Mouse (Mus musculus) intestine, embryonic 16.5 days (tissue): ENCODE measurements around the gene Camta1. TPM values are rescaled to one million over a fixed set of nuclear protein-coding genes. Genes with fewer than 3 reads are reported as not detected.

Source experiments
- ATAC-seq: fragments of 200-750 bp; cut with Nextera tagmentation; 2 replicates; pipeline ENCODE4 v1.8.0; 2017; ENCODE audit warnings: moderate TSS enrichment, moderate library complexity
- H3K27ac ChIP-seq: fragments of 300-500 bp; sonication (generic); 2 replicates; pipeline ENCODE4 v1.5.1; 2014; ENCODE audit warnings: mild to moderate bottlenecking, low read length
- H3K27me3 ChIP-seq: fragments of 300-500 bp; sonication (generic); replicated peaks from 2 replicates; pipeline ENCODE4 v1.6.1; 2014; ENCODE audit warnings: low read length, control low read depth, mixed read lengths; ENCODE audit not compliant: control insufficient read depth, insufficient read depth
- H3K36me3 ChIP-seq: fragments of 300-500 bp; sonication (generic); 2 replicates; pipeline ENCODE4 v1.6.1; 2014; ENCODE audit warnings: low read length, control low read depth; ENCODE audit not compliant: control insufficient read depth, insufficient read depth
- H3K4me1 ChIP-seq: fragments of 300-500 bp; sonication (generic); 2 replicates; pipeline ENCODE4 v1.6.1; 2014; ENCODE audit warnings: low read length, control low read depth, mixed read lengths; ENCODE audit not compliant: control insufficient read depth, insufficient read depth
- H3K4me2 ChIP-seq: fragments of 300-500 bp; sonication (generic); 2 replicates; pipeline ENCODE4 v1.6.1; 2014; ENCODE audit warnings: low read depth, low read length, control low read depth
- H3K4me3 ChIP-seq: fragments of 300-500 bp; sonication (generic); 2 replicates; pipeline ENCODE4 v1.5.1; 2014; ENCODE audit warnings: mild to moderate bottlenecking, low read length
- H3K9ac ChIP-seq: fragments of 300-500 bp; sonication (generic); 2 replicates; pipeline ENCODE4 v1.6.1; 2014; ENCODE audit warnings: low read depth, low read length
- H3K9me3 ChIP-seq: fragments of 300-500 bp; sonication (generic); 2 replicates; pipeline ENCODE4 v1.6.1; 2016; ENCODE audit warnings: low read length, control low read depth; ENCODE audit not compliant: control insufficient read depth
- WGBS: fragments of 180-500 bp; shearing (Covaris S2); extraction: QIAGEN DNeasy Blood & Tissue Kit; methylation state at CpG from one replicate; pipeline ENCODE4 v1.1.7; 2014; 5-methylcytosine and 5-hydroxymethylcytosine counted together
- polyA plus RNA-seq: library from polyadenylated mRNA; unstranded; fragments of >200 nt; fragmentation: Nextera tagmentation; extraction: Ambion mirVana; gene quantifications from 2 replicates; pipeline ENCODE4 v1.2.1, GENCODE M21; 2015

The Camta1 gene
- polyA plus RNA-seq, 1 experiment from 2014 or later = 69.1 TPM

DNA sequence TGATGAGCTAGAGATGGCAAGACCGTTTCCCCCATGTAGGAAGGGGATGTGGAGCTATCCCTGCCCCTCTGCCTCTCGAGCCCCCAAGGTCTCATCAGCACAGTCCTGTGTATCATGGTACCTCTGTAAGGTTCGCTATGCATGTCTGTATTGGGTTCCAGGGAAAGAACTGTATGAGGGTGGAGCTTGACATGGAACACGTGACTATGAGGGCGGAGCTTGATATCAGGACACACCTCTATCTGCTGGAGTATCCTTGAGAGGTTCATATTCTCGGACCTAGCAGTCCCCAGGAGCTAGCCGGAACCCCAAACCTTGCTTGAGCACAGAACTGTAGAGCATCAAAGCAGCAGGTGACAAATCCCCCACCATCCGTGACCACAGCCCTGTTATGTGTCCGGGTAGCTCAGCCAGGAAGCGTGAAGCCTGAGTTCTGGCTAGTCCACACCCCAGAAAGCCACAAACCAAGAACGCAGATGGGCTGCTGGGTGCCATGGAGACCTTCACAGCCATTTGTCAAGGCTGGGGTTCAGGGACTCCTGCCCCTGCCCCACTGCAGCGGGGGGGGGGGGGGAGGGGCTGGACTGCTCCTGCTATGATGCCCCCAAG lies 122.2 kb downstream of the Camta1 start:
- Histone ChIP-seq H3K4me2 (no peak overlapping the region), H3K36me3 (no peaks in the 10 kb centered on the region), H3K4me3 (no peak overlapping the region), H3K9ac (no peak overlapping the region), H3K27ac (no peak overlapping the region), H3K27me3 (no peaks in the 10 kb centered on the region), H3K9me3 (no peaks in the 10 kb centered on the region), H3K4me1 (no peaks in the 10 kb centered on the region)
- 75% methylated on average over 12 of the region's 12 CpGs for WGBS
- ATAC-seq = no peak

DNA sequence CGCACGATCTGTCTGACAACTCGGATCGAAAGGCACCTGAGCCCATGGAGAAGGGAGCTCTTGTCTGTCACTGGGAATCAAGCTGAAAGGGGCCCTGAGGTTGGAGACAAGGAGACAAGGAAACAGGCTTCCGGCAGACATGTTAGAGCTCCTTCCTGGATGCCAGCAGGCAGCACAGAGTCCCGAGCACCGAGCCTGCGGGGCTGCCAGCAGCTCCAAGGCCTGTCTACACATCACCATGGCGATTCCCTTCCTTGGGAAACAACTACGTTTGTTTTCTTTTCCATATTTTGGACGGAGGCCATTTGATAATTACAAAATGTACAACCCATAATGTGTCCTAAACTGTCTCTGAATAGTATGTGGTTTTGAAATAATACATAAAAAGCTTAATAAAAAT lies 122.8 kb downstream of the Camta1 start:
- no peaks in the 10 kb centered on the region for H3K4me1 ChIP-seq
- H3K36me3 ChIP-seq = no peaks in the 10 kb centered on the region
- H3K27me3 ChIP-seq = no peaks in the 10 kb centered on the region
- no peak overlapping the region for H3K9ac ChIP-seq
- H3K27ac ChIP-seq = no peak overlapping the region
- 73% methylated on average over 11 of the region's 11 CpGs for WGBS
- H3K4me2 ChIP-seq = no peak overlapping the region
- no peak overlapping the region for H3K4me3 ChIP-seq
- H3K9me3 ChIP-seq = no peaks in the 10 kb centered on the region
- no peak for ATAC-seq

DNA sequence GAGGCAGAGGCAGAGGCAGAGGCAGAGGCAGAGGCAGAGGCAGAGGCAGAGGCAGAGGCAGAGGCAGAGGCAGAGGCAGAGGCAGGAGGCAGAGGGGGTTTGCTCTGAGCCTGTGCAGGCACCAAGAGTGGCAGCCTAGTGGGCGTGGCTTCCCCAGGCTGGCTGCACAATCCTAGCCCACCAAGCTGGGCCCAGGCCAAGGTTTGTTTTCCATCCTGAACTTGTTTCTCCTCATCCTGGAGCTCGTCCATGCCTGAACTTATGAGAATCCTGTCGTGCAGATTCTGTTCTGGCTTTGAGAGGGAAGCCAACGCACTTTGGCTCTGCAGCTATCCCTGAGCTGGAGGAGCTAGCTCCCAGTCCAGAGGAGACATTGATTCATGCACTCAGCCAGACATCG lies 123.4 kb downstream of the Camta1 start:
- no peak overlapping the region for H3K9ac ChIP-seq
- H3K4me2 ChIP-seq = no peak overlapping the region
- no peak overlapping the region for H3K4me3 ChIP-seq
- H3K4me1 ChIP-seq = no peaks in the 10 kb centered on the region
- ATAC-seq = no peak
- H3K9me3 ChIP-seq = no peaks in the 10 kb centered on the region
- H3K27ac ChIP-seq = no peak overlapping the region
- WGBS = 63% methylated on average over 5 of the region's 5 CpGs
- no peaks in the 10 kb centered on the region for H3K36me3 ChIP-seq
- H3K27me3 ChIP-seq = no peaks in the 10 kb centered on the region

DNA sequence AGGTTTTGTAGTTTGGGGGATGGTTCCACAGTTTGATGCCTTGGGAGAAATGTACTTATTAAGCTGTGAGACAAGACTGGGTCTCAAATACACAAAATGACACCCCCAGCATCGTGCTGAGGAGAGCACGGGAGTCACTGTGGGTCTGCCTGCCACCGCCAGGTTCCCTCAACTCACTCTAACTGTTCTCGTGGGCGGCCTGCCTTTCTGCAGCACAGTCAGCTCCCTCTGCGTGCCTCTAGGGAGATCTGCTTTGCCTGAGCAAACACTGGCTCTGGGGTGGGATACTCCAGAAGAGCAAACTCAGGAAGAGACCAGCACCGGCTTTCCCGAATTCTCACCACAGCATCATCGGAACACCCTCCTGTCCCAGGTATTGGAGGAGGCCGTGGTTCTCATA lies 129.0 kb downstream of the Camta1 start:
- Histone ChIP-seq H3K9me3 (no peaks in the 10 kb centered on the region), H3K4me2 (no peak overlapping the region), H3K27me3 (no peaks in the 10 kb centered on the region), H3K36me3 (no peaks in the 10 kb centered on the region), H3K9ac (no peak overlapping the region), H3K4me3 (no peak overlapping the region), H3K27ac (no peak overlapping the region), H3K4me1 (no peaks in the 10 kb centered on the region)
- WGBS = 62% methylated on average over 10 of the region's 10 CpGs
- ATAC-seq = no peak

- no peak overlapping the region for H3K4me2 ChIP-seq
- H3K4me1 ChIP-seq = no peaks in the 10 kb centered on the region
- H3K4me3 ChIP-seq = no peak overlapping the region
- no peaks in the 10 kb centered on the region for H3K9me3 ChIP-seq
- no peak overlapping the region for H3K9ac ChIP-seq
- no peaks in the 10 kb centered on the region for H3K27me3 ChIP-seq
- H3K36me3 ChIP-seq = no peaks in the 10 kb centered on the region
- H3K27ac ChIP-seq = no peak overlapping the region
- peak; percentile 89 for ATAC-seq
- 66% methylated on average over 4 of the region's 4 CpGs for whole genome bisulfite sequencing
Observed at GRCm38 (mm10) chr4:151730037-151730759, 131.5 kb downstream of the Camta1 start.

- H3K9ac ChIP-seq = no peak overlapping the region
- H3K4me1 ChIP-seq = no peaks in the 10 kb centered on the region
- H3K36me3 ChIP-seq = no peaks in the 10 kb centered on the region
- no peak for ATAC-seq
- no peaks in the 10 kb centered on the region for H3K9me3 ChIP-seq
- H3K4me3 ChIP-seq = no peak overlapping the region
- 67% methylated on average over 4 of the region's 4 CpGs for WGBS
- H3K4me2 ChIP-seq = no peak overlapping the region
- H3K27me3 ChIP-seq = no peaks in the 10 kb centered on the region
- H3K27ac ChIP-seq = no peak overlapping the region
Observed at GRCm38 (mm10) chr4:151729116-151729515, 132.6 kb downstream of the Camta1 start.

DNA sequence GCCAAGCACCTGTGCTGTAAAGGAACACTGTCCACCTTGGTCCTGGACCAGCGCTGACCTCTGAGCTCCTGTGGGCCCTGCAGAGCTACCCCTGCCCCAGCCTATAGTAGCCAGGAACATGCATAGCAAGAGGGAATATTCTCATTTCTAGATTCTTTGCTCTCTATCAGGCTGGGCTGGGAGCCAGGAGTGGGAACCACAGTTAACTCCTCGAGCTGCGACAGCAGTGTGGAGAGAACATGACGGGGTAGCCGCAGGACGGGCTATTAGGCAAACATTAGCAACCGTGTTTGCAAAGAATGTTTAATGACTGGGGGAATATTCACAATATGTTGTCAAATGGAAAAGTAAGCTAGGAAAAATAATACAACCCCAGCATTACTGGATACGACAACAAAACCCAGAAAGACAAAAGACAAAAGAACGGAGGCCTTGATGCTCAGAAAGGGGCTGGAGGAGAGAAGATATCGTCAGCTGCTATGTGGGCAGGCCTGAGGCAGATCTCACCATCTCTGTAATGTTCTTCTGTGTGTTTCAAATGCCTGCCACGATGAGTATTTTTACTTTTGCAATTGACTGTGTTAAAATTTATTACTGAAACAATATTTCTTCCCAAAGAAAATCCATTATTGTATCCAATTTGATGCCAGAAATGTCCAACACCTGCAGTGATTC lies 133.1 kb downstream of the Camta1 start:
- 70% methylated on average over 11 of the region's 11 CpGs for WGBS

DNA sequence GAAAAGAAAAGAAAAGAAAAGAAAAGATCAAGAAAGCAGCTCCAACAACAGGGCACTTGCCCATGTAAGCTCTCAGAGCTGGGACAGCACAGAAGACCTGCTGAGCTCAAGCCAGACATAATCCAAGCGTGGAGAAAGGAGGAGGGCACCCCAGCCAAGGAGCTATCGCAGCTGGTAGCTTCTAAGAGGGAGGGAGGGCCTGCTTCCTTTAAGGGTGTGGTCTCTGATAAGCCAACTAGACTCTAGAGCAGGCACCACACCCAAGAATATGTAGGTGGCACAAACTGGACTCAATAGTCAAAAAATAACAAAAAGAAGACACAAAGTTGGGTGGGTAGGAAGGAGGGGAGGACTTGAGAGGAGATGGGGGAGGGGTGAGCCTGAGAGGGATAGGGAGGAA lies 135.3 kb downstream of the Camta1 start:
- Histone ChIP-seq H3K4me3 (no peak overlapping the region), H3K36me3 (no peaks in the 10 kb centered on the region), H3K27ac (no peak overlapping the region), H3K27me3 (no peaks in the 10 kb centered on the region), H3K9ac (no peak overlapping the region), H3K4me2 (no peak overlapping the region), H3K4me1 (no peaks in the 10 kb centered on the region), H3K9me3 (no peaks in the 10 kb centered on the region)
- ATAC-seq = peak; percentile 65
- 55% methylated on average over 2 of the region's 2 CpGs for WGBS

More for the DNA sequence above, 133.1 kb downstream of the Camta1 start:
- no peak overlapping the region for H3K4me3 ChIP-seq
- H3K9ac ChIP-seq = no peak overlapping the region
- H3K4me2 ChIP-seq = no peak overlapping the region
- H3K27ac ChIP-seq = no peak overlapping the region
- no peak for ATAC-seq
- no peaks in the 10 kb centered on the region for H3K4me1 ChIP-seq
- H3K9me3 ChIP-seq = no peaks in the 10 kb centered on the region
- H3K27me3 ChIP-seq = no peaks in the 10 kb centered on the region
- no peaks in the 10 kb centered on the region for H3K36me3 ChIP-seq

DNA sequence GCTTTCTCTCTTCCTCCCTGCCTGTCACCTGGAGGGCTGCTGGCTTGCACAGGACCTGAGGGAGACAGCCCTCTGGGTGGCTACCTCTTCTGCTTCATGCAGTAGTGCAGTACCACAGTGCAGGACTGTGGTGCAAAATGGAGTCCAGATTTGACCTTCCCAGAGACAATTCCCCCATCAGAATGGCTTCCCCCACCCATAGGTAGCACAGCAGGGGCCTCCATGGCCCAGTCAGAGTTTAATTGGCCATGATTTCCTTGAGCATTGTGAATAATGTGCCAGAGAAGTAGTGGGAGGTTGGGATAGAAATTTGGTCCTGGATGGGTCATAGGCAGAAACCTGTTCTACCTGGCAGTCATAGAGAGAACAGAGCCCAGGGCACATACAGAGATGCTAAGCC lies 136.8 kb downstream of the Camta1 start:
- Histone ChIP-seq H3K27me3 (no peaks in the 10 kb centered on the region), H3K9me3 (no peaks in the 10 kb centered on the region), H3K4me1 (no peaks in the 10 kb centered on the region), H3K9ac (no peak overlapping the region), H3K4me2 (no peak overlapping the region), H3K27ac (no peak overlapping the region), H3K4me3 (no peak overlapping the region), H3K36me3 (no peaks in the 10 kb centered on the region)
- no peak for ATAC-seq
